Mouse (Mus musculus): Measurements from ENCODE around the gene Tanc2.

Tanc2 gene

GRCm38 (mm10) chr11:105648026-105648425, 58.2 kb downstream of the Tanc2 start:
- no peak for DNase-seq (ENCODE audit: low read depth, low spot score)

GRCm38 (mm10) chr11:105654616-105655015, 64.8 kb downstream of the Tanc2 start:
- no peak for DNase-seq (ENCODE audit: low read depth, low spot score)

GRCm38 (mm10) chr11:105655335-105655734, 65.5 kb downstream of the Tanc2 start:
- no peak for DNase-seq (ENCODE audit: low read depth, low spot score)

- DNase-seq (ENCODE audit: low read depth, low spot score) = no peak
Measured at GRCm38 (mm10) chr11:105667879-105668278, 78.1 kb downstream of the Tanc2 start.

GRCm38 (mm10) chr11:105678996-105679395, 89.2 kb downstream of the Tanc2 start:
- no peak for DNase-seq (ENCODE audit: low read depth, low spot score)

GRCm38 (mm10) chr11:105684747-105685146, 95.0 kb downstream of the Tanc2 start:
- no peak for DNase-seq (ENCODE audit: low read depth, low spot score)

GRCm38 (mm10) chr11:105700528-105700927, 110.7 kb downstream of the Tanc2 start:
- DNase-seq (ENCODE audit: low read depth, low spot score) = no peak

- no peak for DNase-seq (ENCODE audit: low read depth, low spot score)
Measured at GRCm38 (mm10) chr11:105719660-105720059, 129.9 kb downstream of the Tanc2 start.

- DNase-seq (ENCODE audit: low read depth, low spot score) = no peak
Measured at GRCm38 (mm10) chr11:105731541-105731940, 141.8 kb downstream of the Tanc2 start.

GRCm38 (mm10) chr11:105731989-105732531, 142.3 kb downstream of the Tanc2 start:
- DNase-seq (ENCODE audit: low read depth, low spot score) = no peak

- no peak for DNase-seq (ENCODE audit: low read depth, low spot score)
Measured at GRCm38 (mm10) chr11:105743171-105743570, 153.4 kb downstream of the Tanc2 start.

GRCm38 (mm10) chr11:105749297-105750071, 159.7 kb downstream of the Tanc2 start:
- DNase-seq (ENCODE audit: low read depth, low spot score) = no peak

GRCm38 (mm10) chr11:105758561-105759203, 168.9 kb downstream of the Tanc2 start:
- DNase-seq (ENCODE audit: low read depth, low spot score) = no peak

- DNase-seq (ENCODE audit: low read depth, low spot score) = no peak
Measured at GRCm38 (mm10) chr11:105759413-105759812, 169.6 kb downstream of the Tanc2 start.

GRCm38 (mm10) chr11:105760346-105760745, 170.6 kb downstream of the Tanc2 start:
- no peak for DNase-seq (ENCODE audit: low read depth, low spot score)

GRCm38 (mm10) chr11:105777802-105778201, 188.0 kb downstream of the Tanc2 start:
- no peak for DNase-seq (ENCODE audit: low read depth, low spot score)

- no peak for DNase-seq (ENCODE audit: low read depth, low spot score)
Measured at GRCm38 (mm10) chr11:105792501-105792900, 202.7 kb downstream of the Tanc2 start.

- no peak for DNase-seq (ENCODE audit: low read depth, low spot score)
Measured at GRCm38 (mm10) chr11:105803686-105804085, 213.9 kb downstream of the Tanc2 start.

- DNase-seq (ENCODE audit: low read depth, low spot score) = no peak
Measured at GRCm38 (mm10) chr11:105804776-105805175, 215.0 kb downstream of the Tanc2 start.

GRCm38 (mm10) chr11:105807103-105807502, 217.3 kb downstream of the Tanc2 start:
- DNase-seq (ENCODE audit: low read depth, low spot score) = no peak

GRCm38 (mm10) chr11:105823246-105823645, 233.5 kb downstream of the Tanc2 start:
- no peak for DNase-seq (ENCODE audit: low read depth, low spot score)

- no peak for DNase-seq (ENCODE audit: low read depth, low spot score)
Measured at GRCm38 (mm10) chr11:105823759-105824158, 234.0 kb downstream of the Tanc2 start.

GRCm38 (mm10) chr11:105828175-105828574, 238.4 kb downstream of the Tanc2 start:
- no peak for DNase-seq (ENCODE audit: low read depth, low spot score)

Data from ES-CJ7 (cell line).